Mouse (Mus musculus): Measurements from ENCODE around the gene Fam163b.

The Fam163b gene

GRCm38 (mm10) chr2:27141950-27142693, at the start of gene Fam163b:
Gene Fam163b, minus strand, starts transcription at chr2:27142491.
- peak; percentile 85 for DNase-seq (ENCODE audit: low read depth, low spot score)

DNA sequence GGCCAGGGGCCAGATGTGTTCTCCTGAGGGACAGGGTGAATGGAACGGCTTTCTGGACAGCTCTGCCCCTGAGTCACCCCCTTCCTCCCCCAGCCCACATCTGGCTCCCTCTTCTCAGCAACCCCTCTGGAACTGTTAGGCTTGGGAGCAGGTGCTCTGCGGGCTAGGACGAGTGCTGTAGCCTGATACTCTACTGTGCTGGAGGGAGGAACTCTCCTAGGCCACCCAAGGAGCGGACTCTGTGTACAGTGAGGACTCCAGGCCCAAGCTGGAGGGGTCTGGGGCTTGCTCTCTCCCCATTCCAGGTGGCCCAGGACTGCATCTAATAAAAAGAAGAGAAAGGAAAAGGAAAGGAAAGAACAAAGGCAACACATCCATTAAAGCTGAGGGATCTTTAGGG, 47.7 kb upstream of the Fam163b start:
- peak; percentile 58 for DNase-seq (ENCODE audit: low read depth, low spot score)

DNA sequence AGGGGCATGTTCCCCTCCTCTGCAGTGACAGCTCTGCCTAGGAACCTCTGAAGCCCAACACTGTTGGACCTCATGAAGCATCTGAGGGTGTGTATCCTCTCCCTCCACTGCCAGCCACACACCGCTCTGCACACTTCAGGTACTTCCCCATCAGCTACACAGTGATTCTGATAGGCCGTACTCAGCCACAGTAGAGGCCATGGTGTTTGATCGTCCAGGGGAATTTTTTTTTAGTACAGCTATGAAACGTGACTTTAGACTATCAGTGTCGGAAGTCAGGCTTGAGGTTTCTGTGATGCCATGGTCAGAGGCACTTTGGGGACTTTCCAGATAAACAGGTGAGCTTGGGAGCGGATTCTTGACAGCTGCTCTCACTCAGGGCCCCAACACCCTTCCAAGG, 45.2 kb upstream of the Fam163b start:
- DNase-seq (ENCODE audit: low read depth, low spot score) = no peak

GRCm38 (mm10) chr2:27183734-27184133, 41.4 kb upstream of the Fam163b start:
- DNase-seq (ENCODE audit: low read depth, low spot score) = peak; percentile 53

GRCm38 (mm10) chr2:27181907-27182306, 39.6 kb upstream of the Fam163b start:
- DNase-seq (ENCODE audit: low read depth, low spot score) = no peak

DNA sequence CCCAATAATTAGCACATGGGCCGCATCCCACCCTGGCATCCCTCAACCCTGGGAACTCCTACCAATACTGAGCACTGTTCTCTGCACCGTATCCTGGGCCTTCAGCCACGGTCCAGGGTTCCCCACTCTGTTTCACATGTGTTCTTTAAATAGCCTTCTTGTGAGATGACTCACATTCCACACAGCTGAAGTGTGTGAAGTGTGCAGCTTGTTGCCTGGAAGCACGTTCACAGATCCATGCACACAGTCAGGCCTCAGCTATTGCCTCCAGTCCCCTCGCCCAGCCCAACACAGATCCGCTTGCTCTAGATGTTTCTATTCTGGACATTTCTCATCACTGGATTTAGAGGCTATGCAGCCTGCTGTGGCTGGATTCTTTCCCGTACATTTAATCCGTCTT, 36.8 kb upstream of the Fam163b start:
- DNase-seq (ENCODE audit: low read depth, low spot score) = no peak

DNA sequence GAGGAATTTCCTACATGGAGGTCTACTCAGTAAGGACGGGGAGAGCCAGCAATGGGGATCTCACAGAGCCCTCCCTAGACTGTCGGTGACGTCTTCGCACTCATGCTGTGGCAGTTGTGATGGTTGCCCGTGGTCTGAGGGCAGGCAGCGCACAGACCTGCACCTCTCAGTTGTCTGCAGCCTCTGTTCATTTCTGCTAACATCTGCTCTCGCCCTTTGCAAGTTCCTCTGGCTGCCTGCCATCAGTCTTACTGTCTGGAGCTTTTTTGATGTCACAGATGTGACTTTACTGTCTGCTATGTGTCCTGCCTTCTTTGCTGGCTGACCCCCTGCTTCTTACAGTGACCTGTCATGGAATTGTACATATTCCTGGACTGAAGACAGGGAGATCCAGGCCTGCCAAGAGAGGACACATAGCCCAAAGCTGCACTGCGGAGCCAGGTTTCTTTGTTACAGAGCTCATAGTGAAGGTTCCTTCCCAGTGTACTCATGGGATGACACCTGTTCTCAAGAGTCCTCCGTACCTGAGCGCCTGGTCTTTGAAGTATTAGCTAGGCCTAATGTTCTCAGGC, 33.5 kb upstream of the Fam163b start:
- no peak for DNase-seq (ENCODE audit: low read depth, low spot score)

DNA sequence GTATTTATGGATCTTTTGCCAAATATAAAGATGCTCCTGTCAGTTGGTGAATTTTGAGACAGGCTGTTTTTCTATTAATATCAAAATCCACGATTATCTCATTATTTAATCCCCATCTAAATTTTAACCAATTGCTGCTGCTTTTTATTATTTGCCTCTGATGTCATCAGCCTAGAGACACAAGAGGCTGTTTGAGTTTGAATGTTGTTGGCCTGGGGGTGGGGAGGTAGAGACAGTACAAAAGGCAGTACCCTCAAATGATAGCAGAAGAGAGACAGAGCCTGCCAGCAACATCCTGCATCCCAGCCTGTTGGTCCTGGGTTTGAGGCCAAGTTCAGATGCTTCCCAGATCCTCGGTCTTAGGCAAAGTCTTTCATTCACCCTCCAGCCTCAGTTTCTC, 32.0 kb upstream of the Fam163b start:
- DNase-seq (ENCODE audit: low read depth, low spot score) = no peak

DNA sequence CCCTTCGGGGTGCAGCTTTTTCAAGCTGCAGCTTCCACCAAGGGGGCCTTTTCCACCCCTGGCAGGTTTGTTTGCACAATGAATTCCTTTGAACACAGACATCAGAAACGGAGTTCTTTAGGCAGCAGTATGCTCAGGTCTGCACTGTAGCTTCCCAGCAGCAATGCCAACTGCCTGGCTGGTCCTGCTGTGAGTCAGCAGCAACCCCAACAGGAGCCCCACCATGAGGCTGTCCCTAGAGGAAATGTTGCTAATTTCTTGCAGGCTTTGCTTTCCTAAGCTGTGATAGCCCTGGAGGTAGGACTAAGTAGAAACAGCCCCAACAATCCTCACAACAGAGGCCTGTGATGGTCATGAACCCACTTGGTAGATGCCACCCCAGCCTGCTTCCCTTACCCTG, 24.7 kb upstream of the Fam163b start:
- DNase-seq (ENCODE audit: low read depth, low spot score) = no peak

DNA sequence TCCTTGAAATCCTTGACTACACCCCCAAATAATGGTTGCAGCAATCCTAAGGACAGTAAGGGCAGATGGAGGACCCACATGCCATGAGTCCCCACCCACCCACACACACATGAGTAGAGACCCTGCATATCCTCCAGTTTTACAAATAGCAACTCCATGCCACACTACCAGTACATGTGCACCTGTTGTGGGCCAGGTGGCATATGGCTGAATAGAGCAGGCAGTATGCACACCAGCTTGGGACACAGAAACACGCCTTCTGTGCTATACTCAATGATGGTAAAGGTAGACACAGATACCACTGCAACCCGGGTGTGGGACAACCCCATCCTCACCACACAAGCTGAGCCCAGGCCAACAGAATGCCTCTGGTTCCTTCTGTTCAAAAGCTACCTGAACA, 23.8 kb upstream of the Fam163b start:
- DNase-seq (ENCODE audit: low read depth, low spot score) = no peak

GRCm38 (mm10) chr2:27164796-27165590, 22.7 kb upstream of the Fam163b start, which contains the start of gene Dbh:
Gene Dbh, plus strand, starts transcription at chr2:27165233.
- DNase-seq (ENCODE audit: low read depth, low spot score) = no peak

- DNase-seq (ENCODE audit: low read depth, low spot score) = no peak
These were observed 21.6 kb upstream of the Fam163b start for GRCm38 (mm10) chr2:27163851-27164250.

DNA sequence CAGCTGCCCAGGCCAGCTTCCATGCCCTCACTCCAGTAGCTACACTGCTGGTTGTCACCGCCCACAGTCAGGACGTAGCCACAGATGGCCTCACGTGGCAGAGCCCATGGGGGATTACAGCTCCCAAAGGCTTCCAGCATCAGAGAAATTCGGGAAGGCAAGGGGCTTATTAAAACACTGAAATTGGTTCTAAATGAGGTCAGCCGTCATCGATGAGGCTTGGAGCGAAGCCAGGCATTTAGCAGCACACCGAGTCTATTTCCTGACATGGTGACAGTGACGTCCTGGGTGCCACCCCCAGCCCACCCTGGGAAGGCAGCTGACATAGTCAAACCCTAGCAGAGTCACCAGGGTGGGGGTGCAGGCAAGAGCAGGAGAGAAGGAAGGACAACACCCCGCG, 20.4 kb upstream of the Fam163b start:
- no peak for DNase-seq (ENCODE audit: low read depth, low spot score)

GRCm38 (mm10) chr2:27161526-27161925, 19.2 kb upstream of the Fam163b start:
- no peak for DNase-seq (ENCODE audit: low read depth, low spot score)

- no peak for DNase-seq (ENCODE audit: low read depth, low spot score)
These were observed 14.3 kb upstream of the Fam163b start for GRCm38 (mm10) chr2:27156596-27156995.

DNA sequence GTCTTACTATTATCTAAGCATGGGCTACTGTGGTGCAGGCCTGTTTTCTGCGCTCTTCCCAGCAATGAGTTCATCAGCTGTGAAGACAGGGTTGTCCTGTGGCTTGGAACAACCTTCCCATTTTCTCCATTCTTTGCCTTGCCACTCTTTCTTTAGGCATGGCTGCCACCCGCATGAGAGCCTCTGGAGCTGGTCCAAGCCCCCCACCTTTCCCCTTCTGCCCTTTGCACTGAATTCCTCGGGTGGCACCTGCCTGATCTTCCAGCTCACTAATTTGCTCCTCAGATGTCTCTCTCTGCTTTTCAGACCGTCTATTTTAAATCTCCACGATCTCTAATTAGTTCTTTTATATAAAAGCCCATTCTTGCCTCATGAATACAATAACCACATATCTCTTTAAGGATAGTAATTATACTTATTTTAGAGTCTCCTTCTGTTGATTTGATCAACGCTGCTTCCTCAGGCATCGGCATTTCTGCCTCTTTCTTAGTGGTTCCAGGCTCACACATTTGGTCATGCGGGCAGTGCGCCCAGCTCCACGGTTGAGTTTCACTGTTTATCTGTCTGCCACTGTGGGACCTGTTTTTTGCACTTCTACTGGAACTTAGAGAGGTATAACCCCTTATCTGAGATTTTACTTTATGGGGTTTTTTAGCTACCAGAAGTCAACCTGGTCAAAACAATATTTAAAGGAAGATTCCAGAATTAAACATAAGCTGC, 12.3 kb upstream of the Fam163b start:
- DNase-seq (ENCODE audit: low read depth, low spot score) = no peak

DNA sequence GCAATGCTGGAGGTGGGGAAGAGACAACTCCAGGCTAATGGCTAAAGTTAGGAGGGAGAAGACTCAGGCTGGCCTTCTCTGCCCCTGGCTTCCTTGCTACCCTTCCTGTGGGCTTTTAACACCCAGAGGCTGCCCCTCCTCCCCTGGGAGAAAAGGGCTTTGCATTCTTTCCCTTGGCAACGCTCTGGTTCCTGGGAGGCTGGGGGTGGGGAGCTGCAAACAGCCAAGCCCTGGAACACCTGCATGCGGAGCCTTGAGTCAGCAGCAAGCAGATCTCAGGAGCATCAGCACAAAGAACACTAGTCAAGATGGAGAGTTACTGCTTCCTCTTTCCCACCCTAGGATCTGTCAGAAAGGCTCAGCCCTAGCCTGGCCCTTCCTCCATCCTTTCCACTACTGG, 7.2 kb upstream of the Fam163b start:
- DNase-seq (ENCODE audit: low read depth, low spot score) = no peak

GRCm38 (mm10) chr2:27146840-27147239, 4.5 kb upstream of the Fam163b start:
- DNase-seq (ENCODE audit: low read depth, low spot score) = no peak

DNA sequence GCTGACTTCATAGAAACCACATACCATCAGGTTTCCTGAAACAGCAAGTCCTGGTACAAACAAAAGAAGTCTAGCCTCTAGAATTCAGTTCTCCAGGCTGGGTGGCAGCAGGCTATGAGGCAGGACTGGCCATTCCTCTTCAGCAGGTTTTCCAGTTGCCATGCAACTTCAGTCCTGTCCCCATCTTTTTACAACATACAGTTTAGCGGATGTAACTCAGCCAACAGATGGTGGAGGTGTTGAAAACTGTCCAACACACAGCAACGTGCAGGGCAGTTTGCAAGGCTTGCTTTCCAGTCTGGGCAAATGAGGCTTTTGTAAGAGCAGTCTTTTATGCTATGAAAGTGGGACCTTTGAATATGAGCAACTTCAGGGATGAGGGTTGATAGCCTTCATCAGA, 2.7 kb upstream of the Fam163b start:
- no peak for DNase-seq (ENCODE audit: low read depth, low spot score)

DNA sequence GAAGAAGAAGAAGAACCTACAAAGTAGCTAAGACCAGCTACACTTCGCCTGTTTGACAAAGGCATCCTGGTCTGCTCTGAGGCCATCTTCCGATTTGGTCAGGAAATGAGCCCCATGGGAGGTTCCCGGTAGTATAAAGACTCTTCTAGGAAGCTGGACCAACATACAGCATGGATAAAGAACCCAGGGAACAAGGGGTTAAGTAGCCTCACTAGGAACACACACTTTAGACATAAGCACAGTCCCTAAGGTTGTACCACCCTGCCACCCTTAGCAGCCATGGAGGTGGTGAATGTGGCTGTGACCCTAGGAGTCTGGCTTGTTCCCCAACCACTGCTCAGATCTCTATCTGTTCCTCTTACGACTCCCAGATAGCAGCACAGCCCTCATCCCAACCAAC, 3.9 kb downstream of the Fam163b start:
- DNase-seq (ENCODE audit: low read depth, low spot score) = no peak

- DNase-seq (ENCODE audit: low read depth, low spot score) = no peak
These were observed 5.5 kb downstream of the Fam163b start for GRCm38 (mm10) chr2:27136789-27137188.

DNA sequence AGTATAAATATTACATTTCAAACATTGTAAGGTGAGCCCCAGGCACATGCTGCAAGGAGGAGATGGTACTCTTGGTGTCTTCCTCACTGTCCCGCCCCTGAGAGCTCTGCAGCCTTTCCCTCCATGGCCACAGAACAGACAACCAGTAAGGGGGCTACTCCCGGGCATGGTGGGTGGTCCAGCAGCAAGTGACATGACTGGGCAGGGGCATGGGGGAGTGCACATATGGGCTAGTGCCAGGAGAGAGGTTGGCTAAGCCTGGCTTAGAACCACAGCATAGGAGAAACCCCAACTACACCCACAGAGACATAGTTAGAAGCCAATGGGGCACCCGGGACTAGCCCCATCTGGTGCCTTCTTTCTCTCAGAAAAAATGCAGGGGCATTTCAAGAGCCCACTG, 6.0 kb downstream of the Fam163b start:
- DNase-seq (ENCODE audit: low read depth, low spot score) = no peak
